Mouse (Mus musculus) thymus, adult 2 months (tissue): Measurements from ENCODE around the gene Pced1b.

Experiments
- CTCF ChIP-seq: fragments of 200-500 bp; IDR thresholded peaks from 2 replicates; pipeline ENCODE4 v1.5.1; 2012; ENCODE audit warnings: mild to moderate bottlenecking, control low read depth, low read length, moderate library complexity, borderline replicate concordance; ENCODE audit not compliant: control insufficient read depth, poor library complexity, insufficient read depth; ENCODE audit errors: extremely low read depth
- POLR2A ChIP-seq: fragments of 200-500 bp; IDR thresholded peaks from 2 replicates; pipeline ENCODE4 v1.6.1; 2012; ENCODE audit warnings: mild to moderate bottlenecking, low read length, control low read depth, moderate library complexity; ENCODE audit not compliant: control insufficient read depth, poor library complexity, insufficient read depth; ENCODE audit errors: extremely low read depth

DNA sequence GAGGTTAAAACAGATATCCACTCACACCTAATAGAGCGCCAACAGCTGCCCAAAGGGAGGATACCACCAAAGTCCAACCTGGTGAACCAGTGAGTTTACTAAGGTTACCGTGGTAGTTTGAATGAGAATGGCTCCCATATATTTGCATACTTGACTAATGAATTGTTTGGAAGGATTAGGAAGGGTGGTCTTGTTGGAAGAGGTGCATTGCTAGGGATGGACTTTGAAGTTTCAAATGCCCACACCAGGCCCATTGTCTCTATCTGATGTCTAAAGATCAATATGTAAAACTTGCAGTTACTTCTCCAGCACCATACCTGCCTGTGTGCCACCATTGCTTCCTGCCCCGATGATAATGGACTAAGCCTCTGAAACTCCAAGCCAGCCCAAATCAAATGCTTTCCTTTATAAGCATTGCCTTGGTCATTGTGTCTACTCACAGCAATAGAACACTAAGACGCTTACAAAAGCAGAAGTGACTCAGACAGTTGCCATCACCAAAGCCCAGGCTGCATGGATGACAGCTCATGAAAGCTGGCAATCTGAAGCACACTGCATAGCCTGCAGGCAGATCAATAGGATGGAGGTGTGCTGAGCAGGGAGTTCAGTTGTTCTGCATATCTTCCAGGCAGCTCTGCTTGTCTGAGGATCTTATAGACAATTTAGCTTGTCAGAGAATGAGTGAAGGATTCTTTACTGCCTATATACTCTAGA, 149.8 kb downstream of the Pced1b start:
- TF ChIP-seq CTCF (no peak), POLR2A (no peak)
